Mouse (Mus musculus) MEL (cell line): Measurements from ENCODE around the gene Tmc2. TPM values are rescaled to one million over a fixed set of nuclear protein-coding genes. Genes with fewer than 3 reads are reported as not detected.
A peak's percentile ranks its signal among the peaks of the same experiment; 100 is the strongest.

Experiments used
- DNase-seq: peaks from one replicate; pipeline ENCODE4 v3.0.0; 2011; ENCODE audit warnings: low read depth, low spot score
- H3K27ac ChIP-seq: 2 replicates; pipeline ENCODE4 v1.5.1; 2012; ENCODE audit warnings: low read depth, mild to moderate bottlenecking, control low read depth, low read length, moderate library complexity; ENCODE audit not compliant: control insufficient read depth
- H3K27me3 ChIP-seq, 2 experiments: fragments of 150-350 bp in 1 of 2; sonication (generic) in 1 of 2; 2 replicates each; pipeline ENCODE4 v1.6.1; 2012; ENCODE audit warnings: low read length in 2 of 2, mild to moderate bottlenecking in 2 of 2, improper control_type of control experiment in 1 of 2, moderate library complexity in 1 of 2; ENCODE audit not compliant: insufficient read depth in 2 of 2, control insufficient read depth in 1 of 2
- H3K36me3 ChIP-seq, 2 experiments: 2 replicates each; pipeline ENCODE4 v1.6.1; 2012 to 2014; ENCODE audit warnings: low read length in 2 of 2, improper control_type of control experiment in 1 of 2, inconsistent platforms in 1 of 2, mild to moderate bottlenecking in 1 of 2; ENCODE audit not compliant: insufficient read depth in 2 of 2, control insufficient read depth in 1 of 2
- H3K4me1 ChIP-seq, 2 experiments: fragments of 150-350 bp in 1 of 2; sonication (generic) in 1 of 2; 2 replicates each; pipeline ENCODE4 v1.6.1; 2012; ENCODE audit warnings: low read length in 2 of 2, improper control_type of control experiment in 1 of 2, mild to moderate bottlenecking in 1 of 2; ENCODE audit not compliant: insufficient read depth in 2 of 2, control insufficient read depth in 1 of 2
- H3K4me3 ChIP-seq, 2 experiments: fragments of 150-350 bp in 1 of 2; sonication (generic) in 1 of 2; 2 replicates each; pipeline ENCODE4 v1.5.1; 2012; ENCODE audit warnings: low read depth in 2 of 2, low read length in 2 of 2, mild to moderate bottlenecking in 2 of 2, moderate library complexity in 2 of 2, control low read depth in 1 of 2, improper control_type of control experiment in 1 of 2; ENCODE audit not compliant: control insufficient read depth in 1 of 2, insufficient read depth in 1 of 2
- H3K79me2 ChIP-seq: 2 replicates; pipeline ENCODE4 v1.6.1; 2012; ENCODE audit warnings: mild to moderate bottlenecking, low read length, moderate library complexity; ENCODE audit not compliant: control insufficient read depth, poor library complexity, insufficient read depth
- H3K9ac ChIP-seq: 2 replicates; pipeline ENCODE4 v1.6.1; 2012; ENCODE audit warnings: low read depth, mild to moderate bottlenecking, control low read depth, low read length, moderate library complexity; ENCODE audit not compliant: control insufficient read depth, poor library complexity, severe bottlenecking
- H3K9me3 ChIP-seq: fragments of 150-350 bp; sonication (generic); replicated peaks from 2 replicates; pipeline ENCODE4 v1.6.1; 2012; ENCODE audit warnings: mild to moderate bottlenecking, low read length, improper control_type of control experiment, moderate library complexity; ENCODE audit not compliant: insufficient read depth
- CHD1 ChIP-seq: IDR thresholded peaks from 2 replicates; pipeline ENCODE4 v1.6.1; 2012; ENCODE audit warnings: low read depth, mild to moderate bottlenecking, inconsistent platforms, low read length, improper control_type of control experiment
- CTCF ChIP-seq, 3 experiments: IDR thresholded peaks in 2 of 3; conservative IDR thresholded peaks in 1 of 3; 2 replicates each; pipeline ENCODE4 v1.5.1; 2011 to 2012; ENCODE audit warnings: low read length in 3 of 3, low read depth in 2 of 3, mild to moderate bottlenecking in 2 of 3, improper control_type of control experiment in 1 of 3, inconsistent platforms in 1 of 3, mixed read lengths in 1 of 3, moderate library complexity in 1 of 3; ENCODE audit not compliant: control insufficient read depth in 1 of 3, insufficient read depth in 1 of 3, poor library complexity in 1 of 3, severe bottlenecking in 1 of 3
- E2F4 ChIP-seq: IDR thresholded peaks from 2 replicates; pipeline ENCODE4 v1.6.1; 2011; ENCODE audit warnings: low read depth, low read length, improper control_type of control experiment, borderline replicate concordance
- EP300 ChIP-seq, 2 experiments: IDR thresholded peaks; 2 replicates each; pipeline ENCODE4 v1.6.1; 2011; ENCODE audit warnings: improper control_type of control experiment in 2 of 2, low read length in 2 of 2, low read depth in 1 of 2, mild to moderate bottlenecking in 1 of 2
- ETS1 ChIP-seq: IDR thresholded peaks from 2 replicates; pipeline ENCODE4 v1.6.1; 2012; ENCODE audit warnings: low read depth, mild to moderate bottlenecking, inconsistent platforms, low read length, improper control_type of control experiment, moderate library complexity
- GABPA ChIP-seq: IDR thresholded peaks from 2 replicates; pipeline ENCODE4 v1.6.1; 2012; ENCODE audit warnings: low read depth, mild to moderate bottlenecking, inconsistent platforms, low read length, improper control_type of control experiment, moderate library complexity
- HCFC1 ChIP-seq: IDR thresholded peaks from 2 replicates; pipeline ENCODE4 v1.6.1; 2012; ENCODE audit warnings: low read depth, mild to moderate bottlenecking, inconsistent platforms, low read length, improper control_type of control experiment, moderate library complexity
- KAT2A ChIP-seq: conservative IDR thresholded peaks from 2 replicates; pipeline ENCODE4 v1.6.1; 2012; ENCODE audit warnings: low read depth, low read length, improper control_type of control experiment, inconsistent platforms
- MAFK ChIP-seq: IDR thresholded peaks from 2 replicates; pipeline ENCODE4 v1.6.1; 2011; ENCODE audit warnings: low read depth, mild to moderate bottlenecking, low read length, improper control_type of control experiment, borderline replicate concordance
- MAX ChIP-seq: IDR thresholded peaks from 2 replicates; pipeline ENCODE4 v1.6.1; 2011; ENCODE audit warnings: low read length, improper control_type of control experiment
- MXI1 ChIP-seq: IDR thresholded peaks from 2 replicates; pipeline ENCODE4 v1.6.1; 2011; ENCODE audit warnings: mild to moderate bottlenecking, low read depth, low read length, improper control_type of control experiment
- MYC ChIP-seq: IDR thresholded peaks from 2 replicates; pipeline ENCODE4 v1.6.1; 2011; ENCODE audit warnings: low read depth, mild to moderate bottlenecking, low read length, improper control_type of control experiment, moderate library complexity
- NELFE ChIP-seq: IDR thresholded peaks from 2 replicates; pipeline ENCODE4 v1.6.1; 2011; ENCODE audit warnings: low read depth, low read length, improper control_type of control experiment
- NRF1 ChIP-seq: IDR thresholded peaks from 2 replicates; pipeline ENCODE4 v1.6.1; 2014; ENCODE audit warnings: low read depth, mild to moderate bottlenecking, inconsistent platforms, low read length, improper control_type of control experiment, moderate library complexity; ENCODE audit not compliant: poor library complexity, insufficient read depth, severe bottlenecking
- POLR2A ChIP-seq, 2 experiments: IDR thresholded peaks; 2 replicates each; pipeline ENCODE4 v1.6.1; 2011 to 2012; ENCODE audit warnings: low read length in 2 of 2, mild to moderate bottlenecking in 2 of 2, control low read depth in 1 of 2, improper control_type of control experiment in 1 of 2, low read depth in 1 of 2, moderate library complexity in 1 of 2; ENCODE audit not compliant: control insufficient read depth in 1 of 2, insufficient read depth in 1 of 2, poor library complexity in 1 of 2
- POLR2AphosphoS2 ChIP-seq: IDR thresholded peaks from 2 replicates; pipeline ENCODE4 v1.6.1; 2011; ENCODE audit warnings: low read length, improper control_type of control experiment
- POLR2AphosphoS5 ChIP-seq: IDR thresholded peaks from 2 replicates; pipeline ENCODE4 v1.6.1; 2012; ENCODE audit warnings: low read depth, borderline replicate concordance, mild to moderate bottlenecking, inconsistent platforms, low read length, moderate library complexity, mixed read lengths
- RAD21 ChIP-seq: IDR thresholded peaks from 2 replicates; pipeline ENCODE4 v1.6.1; 2011; ENCODE audit warnings: mild to moderate bottlenecking, low read depth, low read length, improper control_type of control experiment
- SIN3A ChIP-seq: IDR thresholded peaks from 2 replicates; pipeline ENCODE4 v1.6.1; 2012; ENCODE audit warnings: low read length, improper control_type of control experiment, inconsistent platforms
- TAL1 ChIP-seq: IDR thresholded peaks from 2 replicates; pipeline ENCODE4 v1.6.1; 2012; ENCODE audit warnings: mild to moderate bottlenecking, inconsistent platforms, low read length, moderate library complexity, mixed read lengths
- TBP ChIP-seq: IDR thresholded peaks from 2 replicates; pipeline ENCODE4 v1.8.0; 2011; ENCODE audit warnings: low read depth, low read length, improper control_type of control experiment
- TCF12 ChIP-seq: IDR thresholded peaks from 2 replicates; pipeline ENCODE4 v1.6.1; 2014; ENCODE audit warnings: low read depth, mild to moderate bottlenecking, inconsistent platforms, low read length, improper control_type of control experiment, moderate library complexity
- UBTF ChIP-seq: IDR thresholded peaks from 2 replicates; pipeline ENCODE4 v1.6.1; 2012; ENCODE audit warnings: low read depth, mild to moderate bottlenecking, inconsistent platforms, low read length, improper control_type of control experiment, moderate library complexity, borderline replicate concordance; ENCODE audit not compliant: insufficient read depth
- USF1 ChIP-seq: IDR thresholded peaks from 2 replicates; pipeline ENCODE4 v1.6.1; 2014; ENCODE audit warnings: low read depth, mild to moderate bottlenecking, inconsistent platforms, low read length, improper control_type of control experiment, moderate library complexity
- ZC3H11A ChIP-seq: IDR thresholded peaks from 2 replicates; pipeline ENCODE4 v1.6.1; 2012; ENCODE audit warnings: low read depth, mild to moderate bottlenecking, inconsistent platforms, low read length, improper control_type of control experiment
- ZKSCAN1 ChIP-seq: IDR thresholded peaks from 2 replicates; pipeline ENCODE4 v1.6.1; 2012; ENCODE audit warnings: low read depth, mild to moderate bottlenecking, inconsistent platforms, low read length, improper control_type of control experiment, moderate library complexity
- ZMIZ1 ChIP-seq: IDR thresholded peaks from 2 replicates; pipeline ENCODE4 v1.6.1; 2012; ENCODE audit warnings: low read depth, mild to moderate bottlenecking, inconsistent platforms, low read length, improper control_type of control experiment, moderate library complexity
- ZNF384 ChIP-seq: IDR thresholded peaks from 2 replicates; pipeline ENCODE4 v1.6.1; 2012; ENCODE audit warnings: low read depth, mild to moderate bottlenecking, inconsistent platforms, low read length, improper control_type of control experiment
- polyA plus RNA-seq, 2 experiments: library from polyadenylated mRNA; stranded (reverse) in 1 of 2; unstranded in 1 of 2; fragments of >175 nt in 1 of 2; fragments of >200 nt in 1 of 2; gene quantifications; 2 replicates each; pipeline versions ENCODE4 v1.2.1 to v1.2.4; 2012; ENCODE audit warnings: low replicate concordance in 2 of 2, low read depth in 1 of 2; ENCODE audit not compliant: insufficient read length in 2 of 2, insufficient read depth in 1 of 2, missing spikeins in 1 of 2
- total RNA-seq: library from RNA; depleted of rRNA; stranded (reverse); fragments of 300-350 nt; gene quantifications from 2 replicates; pipeline ENCODE4 v1.2.3, GENCODE M21; 2012

Tmc2 gene
- total and polyA plus RNA-seq, 3 experiments, result not detected

GRCm38 (mm10) chr2:130273732-130274131, 78.7 kb downstream of the Tmc2 start:
- peaks cover 43% of the 10 kb centered on the region for H3K79me2 ChIP-seq
- peak overlapping the region; percentile 63 to 96 for H3K4me3 ChIP-seq
- no peak for DNase-seq
- TF ChIP-seq MXI1 (peak; percentile 65; the same call in 1 of the 2 replicates), NELFE (no peak), ZNF384 (no peak), GABPA (no peak), MAX (peak; percentile 97), ETS1 (no peak), ZKSCAN1 (no peak), TCF12 (no peak), RAD21 (no peak), MYC (peak; percentile 97), USF1 (peak; percentile 78), EP300 (IDR thresholded peaks at IDR 0.05; ENCODE audit: low read depth in 1 of 2, low read length in 2 of 2) (no peak), NRF1 (no peak), POLR2A (IDR thresholded peaks at IDR 0.05; ENCODE audit: control insufficient read depth in 1 of 2, insufficient read depth in 1 of 2, low read depth in 1 of 2, low read length in 2 of 2, poor library complexity in 1 of 2) (no peak), ZMIZ1 (no peak)
- peak overlapping the region; percentile 100 for H3K9ac ChIP-seq
- no peaks in the 10 kb centered on the region for H3K9me3 ChIP-seq
- H3K27me3 ChIP-seq, result no peaks in the 10 kb centered on the region
- peaks cover 3 to 10% of the 10 kb centered on the region in 2 experiments; a peak in 2 of 4 replicates for H3K4me1 ChIP-seq
- H3K36me3 ChIP-seq, result peaks cover 14 to 23% of the 10 kb centered on the region in 2 experiments
- H3K27ac ChIP-seq, result peak overlapping the region; percentile 93

- H3K9me3 ChIP-seq, result no peaks in the 10 kb centered on the region
- H3K9ac ChIP-seq, result peak within 1 kb of the TSS; percentile 100
- peaks cover 3 to 10% of the 10 kb centered on the region in 2 experiments; a peak in 2 of 4 replicates for H3K4me1 ChIP-seq
- no peaks in the 10 kb centered on the region for H3K27me3 ChIP-seq
- H3K36me3 ChIP-seq, result peaks cover 14 to 23% of the 10 kb centered on the region in 2 experiments
- peak within 1 kb of the TSS; percentile 93 for H3K27ac ChIP-seq
- H3K4me3 ChIP-seq, result peak within 1 kb of the TSS; percentile 86 to 96
- peaks cover 43% of the 10 kb centered on the region for H3K79me2 ChIP-seq
- DNase-seq, result peak; percentile 98
- TF ChIP-seq MAFK (no peak), TBP (peak; percentile 98), MAX (peak; percentile 90), HCFC1 (peak; percentile 83), POLR2AphosphoS5 (peak; percentile 94; the same call in 1 of the 2 replicates), MXI1 (peak; percentile 95), MYC (peak; percentile 96), ETS1 (0 out of 2 replicates have a peak, but pooled peaks have one; percentile 8), TCF12 (peak; percentile 87), GABPA (no peak), CTCF (IDR thresholded peaks at IDR 0.05 in 2 of 3, conservative IDR thresholded peaks at IDR 0.05 in 1 of 3; ENCODE audit: control insufficient read depth in 1 of 3, insufficient read depth in 1 of 3, low read depth in 2 of 3, low read length in 3 of 3, poor library complexity in 1 of 3, severe bottlenecking in 1 of 3) (peak in 1 of 3 experiments; percentile 12; a peak in 1 of 6 replicates), ZC3H11A (no peak), POLR2A (IDR thresholded peaks at IDR 0.05; ENCODE audit: control insufficient read depth in 1 of 2, insufficient read depth in 1 of 2, low read depth in 1 of 2, low read length in 2 of 2, poor library complexity in 1 of 2) (peak; percentile 96 to 99), E2F4 (peak; percentile 91), ZMIZ1 (peak; percentile 99), POLR2AphosphoS2 (peak; percentile 99), CHD1 (peak; percentile 99), NRF1 (peak; percentile 88), SIN3A (peak; percentile 82), USF1 (peak; percentile 85), UBTF (no peak), NELFE (peak; percentile 100), TAL1 (no peak), KAT2A (peak; percentile 59; the same call in 1 of the 2 replicates)
Measured at GRCm38 (mm10) chr2:130274149-130274861, 79.3 kb downstream of the Tmc2 start, which contains the start of gene Nop56. TSS of gene Nop56 (plus strand) at chr2:130274430.
